Mouse (Mus musculus) kidney, adult 18-20 months (tissue): Measurements from ENCODE around the gene Tspyl3.
"Not testable (repeated sequence)": the region's sequence is repeated elsewhere in the genome, so short reads cannot be mapped to it uniquely, and the experiment has no call there.

Experiments
- DNase-seq: peaks from one replicate; pipeline ENCODE4 v3.0.0; 2021

Gene Tspyl3

GRCm38 (mm10) chr2:153224946-153225594 lies at the start of gene Tspyl3:
Gene Tspyl3, minus strand, starts transcription at chr2:153225441.
- DNase-seq, result peak; percentile 13

- DNase-seq, result no peak
Observed at GRCm38 (mm10) chr2:153274919-153275247, 49.6 kb upstream of the Tspyl3 start.

- not testable (repeated sequence) for DNase-seq
Observed at GRCm38 (mm10) chr2:153274200-153274918, 49.1 kb upstream of the Tspyl3 start.

DNA sequence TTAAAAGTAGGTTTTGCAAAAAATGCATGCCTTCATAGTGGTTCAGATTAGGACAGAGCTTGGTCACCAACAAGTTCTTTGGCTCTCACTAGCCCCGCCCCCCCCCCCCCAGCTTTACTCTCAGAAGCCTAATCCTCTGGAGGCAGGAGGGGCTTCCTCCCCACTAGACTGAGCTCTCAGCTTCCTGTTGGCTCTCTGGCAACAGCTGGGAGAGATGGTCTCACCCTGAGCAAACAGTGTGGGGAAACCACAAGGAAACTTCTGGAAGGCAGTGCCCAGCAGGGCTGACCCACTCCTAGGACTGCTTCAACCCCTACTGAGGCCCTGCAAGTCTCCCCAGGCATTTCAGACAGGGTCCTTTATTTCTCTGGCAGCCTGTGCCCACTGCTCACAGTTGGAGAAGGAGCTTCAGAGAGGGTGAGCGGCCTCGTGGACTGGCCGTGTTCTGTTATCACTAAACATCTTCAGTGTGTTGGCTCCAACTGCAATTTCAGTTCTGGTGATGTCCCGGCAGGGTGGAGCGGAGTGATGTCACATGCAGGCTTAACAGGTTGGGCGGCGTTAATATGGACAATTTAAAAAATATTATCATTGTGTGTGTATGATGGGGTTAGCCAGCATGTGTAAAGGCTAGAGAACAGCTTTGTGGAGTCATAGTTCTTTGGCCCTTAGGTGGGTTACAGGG lies 45.1 kb upstream of the Tspyl3 start:
- not testable (repeated sequence) for DNase-seq

GRCm38 (mm10) chr2:153267331-153267730 lies 42.1 kb upstream of the Tspyl3 start:
- DNase-seq, result no peak

- DNase-seq, result no peak
Observed at GRCm38 (mm10) chr2:153263053-153263452, 37.8 kb upstream of the Tspyl3 start.

GRCm38 (mm10) chr2:153259864-153260674 lies 34.8 kb upstream of the Tspyl3 start:
- no peak for DNase-seq

DNA sequence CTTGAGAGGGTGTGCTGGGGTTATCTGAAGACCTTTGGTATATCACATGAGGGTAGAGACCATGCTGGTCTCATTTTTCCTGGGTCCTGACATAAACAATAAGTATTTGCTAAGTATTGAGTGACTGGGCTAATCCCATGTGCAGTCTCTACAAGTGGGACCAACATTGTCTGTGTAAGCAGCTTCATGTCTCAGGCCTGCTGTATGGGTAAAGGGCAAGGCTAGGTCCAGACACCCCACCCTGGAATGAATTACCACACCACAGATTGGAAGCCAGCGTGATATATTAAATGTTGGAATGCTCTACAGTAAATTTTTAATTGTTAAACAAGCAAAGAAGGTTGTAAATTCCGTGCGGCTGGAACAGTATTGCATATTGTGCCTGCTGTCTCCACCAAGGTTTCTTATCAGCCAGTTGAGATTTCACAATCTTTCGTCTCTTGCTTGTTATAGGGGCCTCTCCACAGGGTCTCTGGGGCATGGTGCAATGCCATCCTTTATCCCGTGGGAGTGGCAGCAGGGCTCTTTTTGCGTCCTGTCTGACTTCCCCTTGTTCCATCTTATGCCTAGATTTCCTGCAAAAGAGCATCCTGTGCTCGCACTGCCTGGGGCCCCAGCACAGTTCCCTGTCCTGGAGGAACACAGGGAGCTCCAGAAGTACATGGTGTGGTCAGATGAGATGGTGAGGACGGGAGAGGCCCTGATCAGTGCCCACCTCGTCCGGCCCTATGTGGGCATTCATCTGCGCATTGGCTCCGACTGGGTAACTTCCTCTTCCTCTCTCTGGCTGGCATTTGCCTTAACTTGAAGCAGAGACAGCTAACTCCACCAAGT lies 34.0 kb upstream of the Tspyl3 start:
- no peak for DNase-seq

DNA sequence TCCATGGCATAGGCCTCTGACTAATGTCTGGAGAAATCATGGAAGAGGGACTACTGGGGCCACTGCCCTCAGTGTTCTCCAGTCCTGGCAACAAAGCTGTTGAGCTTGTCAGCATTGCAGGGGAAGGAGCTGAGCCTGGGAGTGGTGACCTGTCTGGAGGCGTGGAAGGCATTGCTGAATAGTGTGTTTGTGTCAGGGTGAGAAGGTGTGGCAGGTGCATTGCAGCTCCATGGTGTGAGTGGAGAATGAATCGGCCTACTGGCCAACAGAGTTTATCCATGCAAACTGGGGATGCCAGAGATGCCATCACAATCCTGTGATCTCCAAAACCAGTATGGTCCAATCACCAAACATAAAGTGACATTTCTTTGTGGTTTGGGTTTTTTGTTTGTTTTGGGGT lies 31.4 kb upstream of the Tspyl3 start:
- DNase-seq, result no peak

DNA sequence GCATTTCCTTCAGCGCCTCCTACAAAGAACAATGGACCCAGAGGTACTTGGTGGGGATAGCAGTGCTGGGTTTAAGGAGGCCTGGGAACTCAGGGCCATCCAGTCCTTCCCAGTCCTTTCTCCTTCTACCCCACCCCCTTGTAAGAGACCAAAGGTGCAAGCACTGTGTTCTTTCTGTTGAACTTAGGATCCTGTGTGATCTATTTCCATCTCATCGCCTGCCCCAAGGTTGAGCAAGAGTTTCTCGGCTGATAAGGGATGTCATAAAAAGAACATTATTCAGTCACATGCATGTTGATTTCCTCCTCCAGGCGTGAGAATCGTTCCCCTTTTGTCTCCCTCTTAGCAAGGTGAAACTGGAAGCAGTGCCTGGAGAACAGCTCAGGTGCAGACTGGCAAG lies 24.5 kb upstream of the Tspyl3 start:
- DNase-seq, result no peak

DNA sequence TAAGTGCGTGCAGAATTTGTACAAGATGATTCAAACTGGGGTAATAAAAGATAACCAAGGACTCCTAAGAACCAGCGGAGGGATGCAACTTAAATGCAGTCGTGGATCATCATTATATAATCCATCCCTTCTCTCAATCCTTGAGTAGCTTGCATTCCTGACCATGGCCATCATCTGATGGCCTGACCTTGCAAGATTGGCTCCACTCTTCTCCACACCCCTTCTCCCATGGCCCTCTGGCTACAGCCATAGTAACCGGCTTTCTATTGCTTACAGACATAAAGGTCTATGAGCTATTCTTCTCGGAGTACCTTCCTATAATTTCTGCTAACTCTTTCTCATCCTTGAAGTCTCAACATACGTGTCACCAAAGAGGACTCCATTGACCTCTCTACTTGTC lies 16.9 kb upstream of the Tspyl3 start:
- DNase-seq, result no peak

DNA sequence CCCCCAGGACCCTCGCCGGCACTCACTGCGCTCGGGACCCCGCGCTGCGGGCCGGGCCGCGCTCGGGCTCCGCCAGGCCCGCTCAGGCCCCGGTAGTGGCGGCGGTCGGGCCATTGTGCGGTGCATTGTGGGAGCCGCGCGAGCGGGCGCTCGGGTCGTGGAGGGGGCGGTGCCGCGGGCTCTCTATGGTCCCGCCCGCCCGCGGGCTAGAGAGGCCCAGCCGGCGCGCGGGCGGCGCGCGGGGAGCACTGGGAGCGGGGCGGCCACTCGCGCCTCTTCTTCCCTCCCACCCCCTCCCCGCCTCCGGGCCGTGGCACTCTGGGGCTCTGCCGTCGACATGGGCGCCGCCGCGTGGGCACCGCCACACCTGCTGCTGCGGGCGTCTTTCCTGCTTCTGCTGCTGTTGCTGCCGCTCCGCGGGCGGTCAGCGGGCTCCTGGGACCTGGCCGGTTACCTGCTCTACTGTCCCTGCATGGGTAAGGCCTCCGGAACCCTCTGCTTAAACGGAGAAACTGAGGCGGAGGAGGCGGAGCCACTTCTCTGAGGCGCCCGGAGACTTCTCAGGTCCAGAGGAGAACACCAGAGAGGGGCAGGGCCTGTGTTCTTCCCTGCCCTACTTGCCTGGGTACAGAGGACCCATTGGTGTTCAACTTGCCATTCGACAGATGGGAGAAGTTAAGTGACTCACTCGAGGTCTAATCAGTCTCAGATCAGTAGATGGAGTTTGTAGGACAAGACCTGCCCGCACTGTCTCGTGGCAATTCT lies 16.2 kb upstream of the Tspyl3 start, which contains the start of the genes Plagl2 and Pofut1:
TSS of gene Plagl2 (minus strand) at position 177 of the 765 bp plus-strand sequence.
TSS of gene Pofut1 (plus strand) at position 284 of the 765 bp plus-strand sequence.
- DNase-seq, result peak; percentile 92

- no peak for DNase-seq
Observed at GRCm38 (mm10) chr2:153240701-153241235, 15.5 kb upstream of the Tspyl3 start.

DNA sequence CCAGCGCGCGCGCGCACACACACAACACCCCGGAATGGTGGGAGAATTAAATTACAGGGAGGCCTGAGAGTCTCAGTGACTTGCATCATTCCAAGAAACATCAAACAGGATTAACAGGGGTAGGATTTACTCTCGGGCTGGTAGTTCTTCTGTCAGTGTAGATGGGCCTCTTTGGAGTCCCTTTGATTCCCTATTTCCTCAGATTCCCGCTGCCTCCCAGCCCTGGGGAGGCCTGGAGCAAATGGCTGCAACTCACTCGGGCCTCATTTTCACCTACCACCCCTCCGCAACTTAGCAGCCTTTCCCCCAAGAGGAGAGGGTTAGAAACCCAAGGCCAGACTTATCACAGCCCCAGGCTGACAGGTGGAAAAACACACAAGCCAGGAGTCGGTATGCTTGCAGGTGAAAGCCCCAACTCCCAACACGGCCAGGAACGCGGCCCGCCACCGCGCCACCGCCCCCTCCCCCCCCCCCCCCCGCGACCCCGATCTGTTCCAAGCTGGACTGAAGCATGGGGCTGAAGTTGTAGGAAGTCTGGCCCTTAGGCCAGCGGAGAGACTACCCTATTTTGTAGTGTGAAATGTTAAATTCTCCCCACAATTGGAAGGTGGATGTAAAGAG lies 14.7 kb upstream of the Tspyl3 start:
- DNase-seq, result no peak

DNA sequence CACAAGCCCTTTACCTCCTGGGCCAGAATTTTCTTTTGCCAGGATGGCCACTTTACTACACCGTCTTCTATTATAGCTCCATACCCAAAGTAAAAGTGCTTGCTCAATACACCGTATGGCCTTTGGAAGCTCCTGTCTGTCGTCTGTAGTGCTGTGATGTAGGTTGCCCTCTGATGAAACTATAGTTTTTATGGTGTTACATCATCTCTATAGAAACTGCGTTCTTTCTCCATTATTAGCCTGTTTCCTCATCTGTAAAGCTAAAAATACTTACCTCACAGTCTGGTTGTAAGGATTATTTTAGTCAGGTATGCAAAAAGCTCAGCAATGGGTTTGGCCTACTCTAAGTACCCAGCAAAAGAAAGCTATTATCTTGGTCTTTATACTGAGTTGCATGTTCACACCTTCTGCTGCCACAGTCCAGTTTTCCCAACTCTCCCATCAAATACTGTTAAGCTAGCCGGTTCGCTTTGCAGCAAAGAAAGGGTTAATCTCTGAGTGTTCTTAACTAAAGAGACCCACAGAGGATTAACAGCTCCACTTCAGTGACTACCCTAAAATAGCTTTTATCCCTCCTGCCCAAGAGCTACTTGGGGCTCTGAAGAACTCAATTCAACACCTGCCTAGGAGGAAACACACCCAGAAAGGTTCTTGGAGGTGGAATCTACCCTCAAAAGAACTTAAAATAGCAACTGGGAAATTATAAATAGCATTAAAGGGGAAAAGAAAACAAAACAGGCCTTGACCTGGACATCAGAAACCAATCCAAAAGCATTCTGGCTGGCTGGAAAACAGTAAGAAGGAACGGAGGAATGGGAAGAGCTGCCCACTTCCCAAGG lies 14.0 kb upstream of the Tspyl3 start:
- no peak for DNase-seq

DNA sequence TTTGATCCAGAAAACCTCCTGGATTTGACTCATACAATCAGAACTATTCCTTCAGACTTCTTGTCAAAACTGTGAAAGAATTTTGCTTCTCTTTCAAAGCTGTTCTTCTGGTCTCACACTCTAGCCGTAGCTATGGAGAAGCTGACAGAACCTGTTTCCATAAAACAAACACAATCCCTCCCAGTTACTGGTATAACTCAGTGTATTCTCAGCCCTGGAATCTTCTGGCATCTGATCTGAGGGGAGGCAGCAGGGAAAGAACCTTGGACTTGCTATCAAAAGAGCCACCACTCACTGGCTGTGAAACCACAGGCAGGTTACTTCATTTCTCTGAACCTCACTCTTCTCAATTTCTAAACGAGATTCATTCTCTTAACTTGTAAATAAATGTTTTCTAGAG lies 13.2 kb upstream of the Tspyl3 start:
- DNase-seq, result no peak

- DNase-seq, result no peak
Observed at GRCm38 (mm10) chr2:153237891-153238290, 12.7 kb upstream of the Tspyl3 start.

DNA sequence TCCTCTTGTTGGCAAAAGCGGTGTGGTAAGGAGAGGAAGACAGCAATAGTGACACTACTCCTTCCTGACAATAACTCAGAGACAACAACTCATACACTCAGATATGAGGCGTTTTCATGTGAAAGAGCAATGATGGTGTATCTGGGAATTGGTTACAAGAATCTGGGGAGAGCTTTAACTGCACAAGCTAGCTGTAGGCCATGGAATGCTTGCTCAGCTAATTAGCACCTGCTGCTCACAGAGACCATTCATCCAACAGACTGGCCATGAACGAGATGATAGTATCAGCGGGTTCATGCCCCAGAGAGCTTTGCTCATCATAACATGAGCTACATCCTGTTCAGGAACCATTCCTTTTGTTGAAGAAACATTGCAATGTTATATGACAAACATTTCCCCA lies 12.0 kb upstream of the Tspyl3 start:
- no peak for DNase-seq

DNA sequence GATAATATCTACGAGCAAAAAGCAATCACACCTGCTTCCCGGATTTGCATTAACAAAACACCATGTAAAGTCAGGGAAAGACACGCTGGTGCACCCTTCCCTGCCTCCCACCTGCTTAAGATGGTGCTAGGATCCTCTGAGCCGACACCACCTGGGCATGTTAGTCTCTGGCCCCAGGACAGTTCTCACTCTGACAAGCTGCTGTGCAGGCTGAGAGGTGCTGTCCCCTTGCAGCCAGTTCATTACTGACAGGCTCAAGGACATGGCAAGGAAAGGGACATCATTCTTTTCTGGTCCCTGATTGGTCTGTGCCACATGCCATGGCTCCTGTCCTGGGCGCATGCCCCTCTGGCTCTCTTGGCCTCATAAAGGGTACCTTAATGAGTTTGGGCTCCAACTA lies 3.3 kb upstream of the Tspyl3 start:
- peak; percentile 22 for DNase-seq

- DNase-seq, result no peak
Observed at GRCm38 (mm10) chr2:153227959-153228358, 2.7 kb upstream of the Tspyl3 start.
